Mouse (Mus musculus): ENCODE results near the gene Slc30a1.

Slc30a1 gene

GRCm38 (mm10) chr1:191945341-191945740 is 38.8 kb downstream of the Slc30a1 start:
- no peak for DNase-seq (ENCODE audit: low spot score)

GRCm38 (mm10) chr1:191945756-191946155 is 39.2 kb downstream of the Slc30a1 start:
- no peak for DNase-seq (ENCODE audit: low spot score)

GRCm38 (mm10) chr1:191946261-191946660 is 39.7 kb downstream of the Slc30a1 start:
- no peak for DNase-seq (ENCODE audit: low spot score)

GRCm38 (mm10) chr1:191946835-191947234 is 40.3 kb downstream of the Slc30a1 start:
- no peak for DNase-seq (ENCODE audit: low spot score)

GRCm38 (mm10) chr1:191947796-191948195 is 41.2 kb downstream of the Slc30a1 start:
- DNase-seq (ENCODE audit: low spot score) = no peak

GRCm38 (mm10) chr1:191948600-191948999 is 42.0 kb downstream of the Slc30a1 start:
- no peak for DNase-seq (ENCODE audit: low spot score)

- DNase-seq (ENCODE audit: low spot score) = no peak
Measured at GRCm38 (mm10) chr1:191950611-191951010, 44.0 kb downstream of the Slc30a1 start.

- DNase-seq (ENCODE audit: low spot score) = peak; percentile 80
Measured at GRCm38 (mm10) chr1:191952733-191953335, 46.3 kb downstream of the Slc30a1 start.

- DNase-seq (ENCODE audit: low spot score) = no peak
Measured at GRCm38 (mm10) chr1:191955101-191955500, 48.5 kb downstream of the Slc30a1 start.

- no peak for DNase-seq (ENCODE audit: low spot score)
Measured at GRCm38 (mm10) chr1:191956261-191956660, 49.7 kb downstream of the Slc30a1 start.

GRCm38 (mm10) chr1:191956871-191957270 is 50.3 kb downstream of the Slc30a1 start:
- no peak for DNase-seq (ENCODE audit: low spot score)

- no peak for DNase-seq (ENCODE audit: low spot score)
Measured at GRCm38 (mm10) chr1:191957321-191957720, 50.8 kb downstream of the Slc30a1 start.

- no peak for DNase-seq (ENCODE audit: low spot score)
Measured at GRCm38 (mm10) chr1:191960946-191961345, 54.4 kb downstream of the Slc30a1 start.

All from left cerebral cortex, adult 11 months (tissue).